In the genomic region with DNA sequence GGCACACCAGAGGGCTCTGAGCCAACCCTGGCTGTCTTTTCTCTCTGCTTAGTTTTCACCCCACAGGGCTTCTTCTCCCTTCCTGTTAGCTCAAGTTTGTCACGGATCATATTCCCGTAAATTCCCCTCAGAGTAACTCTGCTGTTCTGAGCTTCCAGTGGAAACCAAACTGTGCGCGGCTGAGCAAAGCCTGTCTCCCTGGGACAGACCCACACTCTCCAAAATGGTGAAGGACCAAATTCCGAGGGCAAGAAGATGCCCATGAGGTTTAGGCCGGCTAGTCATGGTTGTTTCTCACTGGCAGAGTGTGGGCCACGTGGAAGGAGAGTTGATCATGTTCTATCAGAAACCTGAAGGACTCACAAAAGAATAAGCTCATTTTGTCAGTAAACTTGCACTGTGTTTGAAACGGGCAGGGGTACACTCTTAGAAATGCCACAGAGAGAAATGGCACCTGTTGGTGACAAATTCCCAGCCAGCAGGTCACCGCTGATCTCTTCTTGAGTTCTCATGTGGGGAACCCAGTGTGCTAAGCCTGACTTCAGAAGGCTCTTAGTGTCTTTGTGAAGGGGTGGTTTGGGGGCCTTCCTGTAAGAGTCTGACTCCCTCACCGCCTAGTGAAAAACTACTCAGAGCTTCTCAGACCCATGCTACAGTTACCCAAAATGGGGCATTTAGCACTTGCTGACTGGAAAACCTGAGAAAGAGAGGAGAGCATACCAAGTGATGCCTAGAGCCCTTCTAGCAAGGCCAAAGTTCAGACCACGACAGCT, we compare ENCODE assay signal across 8 mouse cellular contexts. TPM values are rescaled to one million over a fixed set of nuclear protein-coding genes. Genes with fewer than 3 reads are reported as not detected.
DNase-seq lines count a peak whose midpoint lies in the region; ATAC-seq and TF ChIP-seq lines count a peak whose summit lies in the region.

No protein-coding gene starts in this region.

- peak overlapping the region; percentile 56 for H3K27ac ChIP-seq in liver, embryonic 14.5 days

- H3K36me3 ChIP-seq in liver, embryonic 14.5 days (replicated peaks; ENCODE audit: control insufficient read depth, insufficient read depth, low read depth) = no peaks in the 10 kb centered on the region

- peak overlapping the region; percentile 40 for H3K4me2 ChIP-seq in liver, embryonic 14.5 days (ENCODE audit: low read depth)

- H3K9ac ChIP-seq in liver, embryonic 14.5 days (replicated peaks) = peak overlapping the region; percentile 37

- DNase-seq in adrenal gland, postnatal 14 days = peak; percentile 50
- no peak for DNase-seq in adrenal gland, adult 8-10 months
- peak; percentile 37 to 59 for DNase-seq in spleen, postnatal 36 days (ENCODE audit: low spot score in 2 of 2)
- DNase-seq in spleen, postnatal 14 days (ENCODE audit: low spot score in 2 of 2) = no peak
- DNase-seq in liver, embryonic 14.5 days (ENCODE audit: low read depth in 3 of 3, low spot score in 3 of 3) = no peak
- DNase-seq in thymus, postnatal 25 days = peak; percentile 65
- DNase-seq in gastrocnemius, adult 18-20 months (ENCODE audit: low spot score) = no peak

- no peaks in the 10 kb centered on the region for H3K9me3 ChIP-seq in liver, embryonic 14.5 days (ENCODE audit: control insufficient read depth, low read length)

- no peaks in the 10 kb centered on the region for H3K27me3 ChIP-seq in liver, embryonic 14.5 days (ENCODE audit: control insufficient read depth, insufficient read depth, low read length)

- no peak for ATAC-seq in liver, embryonic 14.5 days (ENCODE audit: insufficient read depth)
- no peak for ATAC-seq in erythroblast, adult 5-6 weeks (replicated peaks; ENCODE audit: low FRiP score, poor library complexity, severe bottlenecking)

- no peak for TF ChIP-seq EP300 in liver, embryonic 14.5 days (IDR thresholded peaks at IDR 0.05; ENCODE audit: low read depth)

- H3K4me3 ChIP-seq in liver, embryonic 14.5 days (ENCODE audit: insufficient read depth in 1 of 2, low read depth in 2 of 2, low read length in 2 of 2) = peak overlapping the region; percentile 38 to 54

- 25% methylated on average over 11 of the region's 11 CpGs for WGBS in liver, embryonic 14.5 days (ENCODE audit: insufficient replicate concordance)

- TF ChIP-seq CTCF in liver, embryonic 14.5 days (IDR thresholded peaks at IDR 0.05; ENCODE audit: low read depth) = no peak

- peaks cover 0 to 39% of the 10 kb centered on the region in 2 experiments; a peak in 3 of 4 replicates for H3K4me1 ChIP-seq in liver, embryonic 14.5 days (replicated peaks; ENCODE audit: control insufficient read depth in 2 of 2, insufficient read depth in 2 of 2, low read length in 1 of 2)

RNA-seq across cellular contexts. Expression of gene Arhgdib, which starts 1.3 kb away (rescaled TPM):
- 24.4 and 62.7 TPM in 2 replicates for total RNA-seq in adrenal gland, postnatal 14 days (2021)
- total RNA-seq in adrenal gland, adult 8-10 months (2022) = 10 to 100 TPM; 20.7 to 30.5 (median 28.0) TPM
- polyA plus RNA-seq in liver, embryonic 14.5 days (2012; rRNA removed) = 79.4 and 84.5 TPM in 2 replicates
- 108 and 122 TPM in 2 replicates for polyA plus RNA-seq in liver, embryonic 14.5 days (2014; fragmentation: Nextera tagmentation; extraction: Ambion mirVana)
- total RNA-seq in erythroblast, adult 5-6 weeks (2015; ENCODE audit: low replicate concordance) = 1,174 and 1,226 TPM in 2 replicates
- 299 and 335 TPM in 2 replicates for total RNA-seq in erythroblast, adult 5-6 weeks (2017; ENCODE audit: low replicate concordance)
- 10 to 100 TPM in 1 of 2 experiments, 1 to 10 TPM in 1; 5.8 to 10.9 TPM for total RNA-seq in gastrocnemius, adult 18-20 months (2021)

RNA-seq across cellular contexts. Expression of gene Pde6h, which starts 16.7 kb away (rescaled TPM):
- total RNA-seq in adrenal gland, postnatal 14 days (2021) = 0.44 TPM in 1 of 2 replicates, not detected in the other
- under 1 TPM in 1 of 4 experiments, not detected in 3; 0.14 TPM for total RNA-seq in adrenal gland, adult 8-10 months (2022)
- polyA plus RNA-seq in liver, embryonic 14.5 days (2012; rRNA removed) = 0.01 TPM in 1 of 2 replicates, not detected in the other
- polyA plus RNA-seq in liver, embryonic 14.5 days (2014; fragmentation: Nextera tagmentation; extraction: Ambion mirVana) = not detected in 2 replicates
- not detected in 2 replicates for total RNA-seq in erythroblast, adult 5-6 weeks (2015; ENCODE audit: low replicate concordance)
- not detected in 2 replicates for total RNA-seq in erythroblast, adult 5-6 weeks (2017; ENCODE audit: low replicate concordance)
- not detected for total RNA-seq in gastrocnemius, adult 18-20 months (2021)

RNA-seq across cellular contexts. Expression of gene Erp27, which starts 18.4 kb away (rescaled TPM):
- total RNA-seq in adrenal gland, postnatal 14 days (2021) = 0.30 TPM in 1 of 2 replicates, not detected in the other
- total RNA-seq in adrenal gland, adult 8-10 months (2022) = under 1 TPM in 1 of 4 experiments, not detected in 3; 0.28 TPM
- polyA plus RNA-seq in liver, embryonic 14.5 days (2012; rRNA removed) = 0.06 and 0.08 TPM in 2 replicates
- 0.09 TPM in 1 of 2 replicates, not detected in the other for polyA plus RNA-seq in liver, embryonic 14.5 days (2014; fragmentation: Nextera tagmentation; extraction: Ambion mirVana)
- total RNA-seq in erythroblast, adult 5-6 weeks (2015; ENCODE audit: low replicate concordance) = not detected in 2 replicates
- total RNA-seq in erythroblast, adult 5-6 weeks (2017; ENCODE audit: low replicate concordance) = 0.34 TPM in 1 of 2 replicates, not detected in the other
- not detected for total RNA-seq in gastrocnemius, adult 18-20 months (2021)

Comparison
In these comparisons a context has a peak if more than half of its experiments do, and no peak if none do; other contexts are left out.
1. DNase-seq: peak in adrenal gland, postnatal 14 days (single experiment), spleen, postnatal 36 days (2 of 2) and thymus, postnatal 25 days (single experiment); none in adrenal gland, adult 8-10 months (single experiment), spleen, postnatal 14 days (0 of 2), liver, embryonic 14.5 days (0 of 3) and gastrocnemius, adult 18-20 months (single experiment).